Mouse (Mus musculus): ENCODE results near the gene Mxra8. TPM values are rescaled to one million over a fixed set of nuclear protein-coding genes. Genes with fewer than 3 reads are reported as not detected.

The Mxra8 gene
- total RNA-seq, 2 experiments from 2014 or later, result 46.9 to 58.4 TPM

DNA sequence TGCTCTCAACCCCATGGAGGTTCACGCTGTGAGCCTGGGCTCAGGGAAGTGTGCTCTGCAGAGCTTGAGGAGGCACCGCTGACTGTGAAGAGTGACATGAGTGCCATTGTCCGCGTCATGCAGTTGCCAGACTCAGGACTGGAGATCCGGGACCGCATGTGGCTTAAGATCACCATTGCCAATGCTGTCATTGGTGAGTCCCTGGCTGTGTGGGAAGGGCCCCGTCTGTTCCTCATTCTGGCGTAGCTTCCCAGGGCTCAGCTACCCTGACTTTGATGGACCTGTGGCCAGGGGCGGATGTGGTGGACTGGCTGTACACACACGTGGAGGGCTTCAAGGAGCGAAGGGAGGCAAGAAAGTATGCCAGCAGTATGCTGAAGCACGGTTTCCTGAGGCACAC lies 16.6 kb downstream of the Mxra8 start:
- DNase-seq, result no peak
- intact Hi-C loops (cut with DNase I), result no loop called here

DNA sequence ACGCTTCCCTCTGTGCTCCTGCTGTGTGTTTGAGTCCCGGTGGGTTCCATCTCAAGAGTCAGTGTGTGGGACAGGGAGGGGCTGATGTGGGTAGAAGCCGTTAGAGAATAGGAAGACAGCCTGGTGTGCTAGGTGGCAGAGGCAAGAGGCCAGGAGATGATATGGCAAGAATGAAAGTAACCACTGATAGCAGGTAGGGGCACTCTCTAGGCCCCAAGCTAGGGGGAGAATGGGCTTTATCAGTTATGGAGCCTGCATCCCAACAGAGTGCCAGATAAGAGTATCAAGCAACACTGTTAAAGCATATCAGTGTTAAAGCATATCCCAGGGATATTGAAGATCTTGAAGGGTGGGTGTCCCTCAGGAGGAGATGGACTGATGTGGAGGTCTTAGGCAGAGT lies 17.4 kb downstream of the Mxra8 start:
- no peak for DNase-seq
- intact Hi-C loops (cut with DNase I), result no loop called here

DNA sequence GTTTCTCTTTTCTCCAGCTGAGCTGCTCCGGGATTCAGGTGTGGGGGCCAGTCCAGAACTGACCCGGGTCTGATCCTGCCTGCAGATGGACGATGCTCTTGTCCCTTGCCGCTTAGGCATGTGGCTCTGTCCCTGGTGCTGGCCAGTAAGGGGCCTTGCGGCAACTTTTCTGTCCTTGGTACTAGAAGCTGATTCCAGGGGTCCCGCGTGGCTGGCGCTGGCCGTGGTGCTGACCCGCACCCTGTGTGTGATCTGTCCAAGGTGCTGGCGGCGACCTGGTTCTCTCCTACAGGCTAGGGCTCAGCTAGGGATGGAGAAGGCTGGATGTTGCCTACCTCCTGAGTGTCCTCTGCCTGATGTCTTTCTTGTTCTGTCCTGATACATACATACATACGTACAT lies 19.8 kb downstream of the Mxra8 start:
- intact Hi-C loops (cut with DNase I), result no loop called here
- peak; percentile 61 to 67 for DNase-seq

DNA sequence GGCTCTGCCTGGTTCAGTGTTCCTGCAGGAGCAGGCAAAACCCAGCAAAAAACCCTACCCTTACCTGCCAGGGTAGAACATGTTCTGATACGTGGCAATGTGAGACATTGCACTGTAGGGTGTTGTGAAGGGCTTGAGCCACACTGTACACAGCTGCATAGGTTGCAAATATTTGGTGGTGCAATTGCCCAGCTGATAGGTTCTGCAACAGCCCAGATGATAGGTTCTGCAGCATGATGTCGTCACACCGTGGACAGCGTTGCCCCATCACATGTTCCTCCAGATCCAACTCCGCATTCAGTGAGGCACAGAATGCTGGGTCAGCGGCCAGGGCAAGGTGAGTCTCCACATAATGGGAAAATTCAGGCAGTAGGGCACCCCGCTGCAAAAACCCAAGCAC lies 22.3 kb downstream of the Mxra8 start:
- intact Hi-C loops (cut with DNase I), result no loop called here
- DNase-seq, result no peak

DNA sequence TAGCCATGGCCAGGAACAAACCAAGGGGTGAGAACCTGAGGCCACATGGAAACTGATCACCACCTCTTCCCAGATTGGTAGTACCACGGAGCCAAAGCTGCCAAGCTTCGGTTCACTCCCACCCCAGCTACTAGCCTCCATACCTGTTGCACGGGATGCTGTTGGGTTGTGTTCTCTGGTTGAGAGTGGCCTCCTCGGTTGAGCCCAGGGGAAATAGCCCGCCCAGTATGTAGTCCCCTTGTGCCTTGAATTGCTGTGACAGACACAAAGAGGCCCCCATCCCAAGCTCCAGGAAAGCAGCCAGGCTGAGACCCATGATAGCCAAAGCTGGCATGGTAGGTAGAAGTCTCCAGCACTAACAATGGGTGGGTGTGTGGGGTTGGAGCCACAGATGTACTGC lies 23.5 kb downstream of the Mxra8 start, which contains the start of gene Tas1r3:
TSS of gene Tas1r3 (minus strand) at position 362 of the 400 bp plus-strand sequence.
- DNase-seq, result no peak
- intact Hi-C loops (cut with DNase I), result no loop called here

DNA sequence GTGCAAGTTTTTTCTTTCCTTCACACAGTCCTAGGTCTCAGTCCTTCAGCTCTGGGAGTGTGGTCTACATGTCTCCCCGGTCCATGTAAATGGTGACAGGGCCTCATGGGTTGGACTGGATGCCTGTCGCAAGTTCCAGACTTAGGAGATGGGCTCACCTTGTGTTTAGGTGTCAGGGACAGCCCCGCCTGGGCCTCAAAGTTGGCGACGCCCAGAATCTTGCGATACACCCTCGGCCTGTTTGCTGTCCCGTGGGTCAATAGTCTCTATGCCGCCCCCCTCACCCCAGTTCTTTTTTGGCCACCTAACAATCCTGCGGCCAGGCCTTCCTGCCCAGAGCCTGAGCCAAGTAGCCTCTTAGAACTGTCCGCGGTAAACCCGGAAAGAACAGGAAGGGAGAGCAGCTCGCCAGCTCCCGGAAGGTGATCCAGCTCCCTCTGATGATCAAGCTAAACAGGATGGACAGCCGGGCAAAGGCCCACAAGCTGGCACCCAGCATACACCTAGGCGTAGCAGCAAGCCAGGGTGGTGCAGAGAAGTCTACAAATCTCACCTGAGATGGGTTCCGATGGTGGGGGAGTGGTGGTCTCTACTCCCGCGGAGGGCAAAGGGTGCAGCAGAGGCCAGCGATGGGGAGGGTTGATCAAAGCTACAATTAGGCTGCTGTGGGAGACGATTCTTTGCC lies 29.3 kb downstream of the Mxra8 start:
- DNase-seq, result peak in 1 of 2 experiments; percentile 36
- intact Hi-C loops (cut with DNase I), result loop anchor here (2.0 kb wide), 1 partner anchor 24 kb away; no protein-coding TSS in a partner anchor

DNA sequence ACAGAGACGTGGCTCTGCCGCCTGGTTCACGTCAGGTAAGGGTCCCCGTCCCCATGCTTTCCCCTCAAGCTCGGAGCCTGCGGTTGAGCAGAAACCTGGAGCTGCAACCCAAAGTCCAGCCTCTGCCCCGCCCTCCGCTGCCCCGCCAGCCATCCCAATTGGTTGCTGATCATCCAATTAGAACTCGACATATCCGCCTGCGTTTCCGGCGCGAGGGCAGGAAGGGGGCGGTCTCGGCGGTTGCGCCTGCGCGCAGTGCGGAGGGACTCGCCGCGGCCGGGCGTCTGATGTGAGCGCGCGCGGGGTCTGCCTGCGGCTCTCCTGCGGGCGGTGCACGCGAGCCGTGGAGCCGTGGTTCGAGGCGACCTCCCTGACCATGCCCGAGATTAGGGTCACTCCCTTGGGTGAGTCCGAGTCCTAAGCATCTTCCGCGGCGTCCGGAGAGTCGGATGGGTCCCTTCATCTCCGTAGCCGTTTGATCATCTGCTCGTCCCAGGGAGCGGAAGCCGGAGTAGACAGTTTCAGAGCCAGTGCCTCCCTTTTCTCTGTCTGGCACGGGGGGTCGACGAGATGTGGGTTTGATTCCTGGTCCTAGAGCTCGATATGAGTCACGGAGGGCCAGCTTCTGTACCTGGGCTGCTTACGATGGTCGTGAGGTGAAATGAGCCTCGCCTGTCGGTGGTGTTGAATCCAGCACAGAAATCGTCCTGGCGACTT lies 30.0 kb downstream of the Mxra8 start, which contains the start of the genes Cptp and Ints11:
TSS of gene Cptp (minus strand) at position 124 of the 717 bp plus-strand sequence.
TSS of gene Ints11 (plus strand) at position 230 of the 717 bp plus-strand sequence.
- DNase-seq, result peak; percentile 98
- intact Hi-C loops (cut with DNase I), result loop anchor here (2.0 kb wide), 2 partner anchors 23 to 73 kb away; partner anchors contain the start of gene Ube2j2

DNA sequence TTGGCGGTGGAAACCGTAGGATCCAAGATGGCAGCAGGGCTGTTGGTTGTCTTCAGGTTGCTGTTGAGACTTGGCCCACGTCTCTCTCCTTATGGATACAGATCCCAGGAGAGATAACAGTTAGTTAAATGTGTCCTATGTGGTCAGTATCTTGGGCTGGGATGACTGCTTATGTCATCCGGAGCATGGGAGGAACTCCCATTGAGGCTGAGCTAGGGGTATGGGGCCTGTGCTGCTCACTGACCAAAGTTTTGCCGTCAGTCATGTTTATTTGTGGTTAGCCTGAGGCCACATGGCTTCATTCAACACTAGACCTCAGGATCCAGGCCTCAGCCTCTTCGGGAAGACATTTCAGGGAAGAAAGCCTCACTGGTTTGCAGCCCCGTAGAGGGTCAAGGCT lies 31.9 kb downstream of the Mxra8 start:
- intact Hi-C loops (cut with DNase I), result loop anchor here (2.0 kb wide), 1 partner anchor 71 kb away; the partner anchor contains the start of gene Ube2j2

DNA sequence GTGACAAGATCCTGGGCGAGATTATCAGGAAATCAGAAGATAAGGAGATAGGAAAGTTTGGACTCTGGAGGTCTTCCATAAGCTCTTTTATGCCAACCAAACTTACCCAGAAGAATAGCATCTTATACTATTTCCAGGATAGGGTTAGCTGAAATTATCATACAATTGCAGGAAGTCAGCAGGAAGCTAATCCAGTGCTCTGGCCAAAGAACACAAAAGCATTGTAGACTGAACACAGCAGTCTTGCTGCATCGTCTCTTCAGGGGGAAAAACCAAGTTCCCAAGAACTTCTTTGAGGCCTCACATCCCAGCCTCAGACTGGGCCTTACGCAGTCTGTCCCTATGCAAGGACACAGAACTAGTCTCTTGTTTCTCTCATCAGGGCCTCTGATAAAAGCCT lies 44.1 kb downstream of the Mxra8 start:
- no peak for DNase-seq
- intact Hi-C loops (cut with DNase I), result no loop called here

More for the DNA sequence above, 31.9 kb downstream of the Mxra8 start:
- DNase-seq, result no peak

DNA sequence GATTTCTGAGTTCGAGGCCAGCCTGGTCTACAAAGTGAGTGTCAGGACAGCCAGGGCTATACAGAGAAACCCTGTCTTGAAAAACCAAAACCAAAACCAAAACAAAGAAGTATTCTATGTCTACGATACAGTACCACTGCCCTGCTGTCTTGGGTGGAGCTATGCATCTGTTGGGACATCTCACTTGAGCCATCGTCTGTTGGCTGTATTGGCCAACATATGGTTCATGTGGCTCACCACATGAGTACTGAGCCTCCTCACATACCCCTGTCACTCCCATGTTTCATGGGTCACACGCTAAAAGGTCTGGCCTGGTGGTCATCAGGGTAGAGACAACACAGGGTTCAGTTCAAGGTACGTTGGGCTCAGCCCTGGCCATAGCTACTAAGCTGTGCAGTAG lies 46.9 kb downstream of the Mxra8 start:
- intact Hi-C loops (cut with DNase I), result no loop called here
- no peak for DNase-seq

DNA sequence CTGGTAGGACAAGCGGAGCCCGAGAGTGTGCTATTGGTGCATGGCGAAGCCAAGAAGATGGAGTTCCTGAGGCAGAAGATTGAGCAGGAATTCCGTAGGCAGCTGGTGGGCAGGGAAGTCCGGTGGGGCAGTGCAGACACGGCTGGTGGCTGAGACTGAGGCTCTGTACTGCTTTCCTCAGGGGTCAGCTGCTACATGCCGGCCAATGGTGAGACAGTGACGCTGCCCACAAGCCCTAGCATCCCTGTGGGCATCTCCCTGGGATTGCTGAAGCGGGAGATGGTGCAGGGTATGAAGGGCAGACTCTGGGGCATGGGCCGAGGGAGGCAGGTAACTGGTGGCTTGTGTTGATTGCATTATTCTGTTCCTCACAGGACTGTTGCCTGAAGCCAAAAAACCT lies 48.2 kb downstream of the Mxra8 start:
- intact Hi-C loops (cut with DNase I), result no loop called here
- no peak for DNase-seq

DNA sequence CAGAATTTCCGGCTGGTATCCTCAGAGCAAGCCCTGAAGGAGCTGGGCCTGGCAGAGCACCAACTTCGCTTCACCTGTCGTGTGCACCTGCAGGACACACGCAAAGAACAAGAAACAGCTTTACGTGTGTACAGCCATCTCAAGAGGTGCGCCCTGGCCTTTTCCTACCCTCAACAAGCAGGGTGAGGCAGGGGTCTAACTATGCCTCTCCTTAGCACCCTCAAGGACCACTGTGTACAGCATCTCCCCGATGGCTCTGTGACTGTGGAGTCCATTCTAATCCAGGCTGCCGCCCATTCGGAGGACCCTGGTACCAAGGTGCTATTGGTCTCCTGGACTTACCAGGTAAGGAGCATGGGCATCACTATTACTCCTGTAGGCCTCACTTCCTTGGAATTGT lies 48.7 kb downstream of the Mxra8 start:
- intact Hi-C loops (cut with DNase I), result no loop called here
- DNase-seq, result no peak

DNA sequence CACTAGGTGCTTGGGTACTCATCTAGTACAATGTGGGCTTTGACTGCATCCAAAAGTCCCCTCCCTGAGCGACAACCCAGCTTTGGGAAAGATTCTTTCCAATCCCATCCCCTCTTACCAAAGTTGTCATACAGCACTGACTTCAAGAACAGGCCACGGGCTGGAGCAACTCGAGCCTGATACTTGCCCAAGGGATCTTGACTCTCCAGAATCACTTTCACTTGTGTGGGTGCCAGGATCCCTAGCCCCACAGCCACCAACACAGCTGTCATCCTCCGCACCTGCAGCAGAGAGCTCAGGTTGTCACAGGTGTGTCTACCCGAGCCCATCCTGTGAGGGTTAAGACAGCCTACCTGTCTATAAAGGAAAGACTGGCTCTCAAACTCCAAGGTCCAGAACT lies 49.8 kb downstream of the Mxra8 start:
- intact Hi-C loops (cut with DNase I), result no loop called here
- DNase-seq, result no peak

DNA sequence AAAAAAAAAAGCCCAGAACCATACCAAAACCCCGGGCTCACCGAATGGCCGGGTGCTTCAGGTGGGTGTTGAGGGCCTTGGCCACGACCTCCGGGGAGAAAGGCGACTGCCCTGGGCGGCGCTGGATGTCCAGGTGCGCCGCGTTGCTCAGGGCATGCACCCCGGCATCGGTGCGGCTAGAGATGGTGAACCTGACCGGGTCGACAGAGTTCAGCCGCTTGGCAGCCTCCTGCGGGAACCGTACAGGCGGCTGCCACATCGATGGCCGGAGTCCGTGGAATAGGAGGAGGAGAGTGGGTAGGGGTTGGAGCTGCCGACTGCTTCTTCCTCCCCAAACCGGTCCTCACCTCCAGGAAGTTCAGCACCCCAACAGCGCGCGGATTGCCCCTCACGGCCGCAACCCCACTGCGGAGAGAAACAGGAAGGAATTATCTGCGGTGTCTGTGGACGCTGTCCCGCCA lies 51.6 kb downstream of the Mxra8 start:
- DNase-seq, result peak in 1 of 2 experiments; percentile 17
- intact Hi-C loops (cut with DNase I), result no loop called here

DNA sequence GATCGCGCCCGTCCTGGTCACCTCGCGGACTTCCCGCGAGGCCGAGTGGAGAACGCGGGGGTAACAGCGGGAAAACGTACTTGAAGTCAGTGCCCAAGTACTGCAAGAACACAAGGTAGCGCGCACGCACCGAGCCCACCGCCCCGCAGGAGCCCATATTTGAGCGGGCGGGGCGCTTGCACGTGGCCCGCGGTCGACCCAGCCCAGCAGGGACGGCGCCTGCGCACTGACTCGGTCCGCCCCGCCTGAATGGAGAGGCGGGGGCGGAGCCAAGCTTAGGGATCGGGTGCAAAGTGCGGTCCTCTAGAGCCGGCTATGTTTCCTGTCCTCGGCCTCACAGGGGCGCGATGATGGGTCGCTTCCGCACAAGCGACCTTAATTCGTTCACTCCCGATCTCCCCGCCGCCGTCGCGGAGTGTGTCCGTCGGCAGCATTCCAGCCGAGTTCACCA lies 52.1 kb downstream of the Mxra8 start, which contains the start of the genes Pusl1 and Acap3:
TSS of gene Pusl1 (minus strand) at position 231 of the 451 bp plus-strand sequence.
TSS of gene Acap3 (plus strand) at position 272 of the 451 bp plus-strand sequence.
- DNase-seq, result peak; percentile 99
- intact Hi-C loops (cut with DNase I), result loop anchor here (2.0 kb wide), 1 partner anchor 23 kb away; the partner anchor contains the start of genes Cptp and Ints11

DNA sequence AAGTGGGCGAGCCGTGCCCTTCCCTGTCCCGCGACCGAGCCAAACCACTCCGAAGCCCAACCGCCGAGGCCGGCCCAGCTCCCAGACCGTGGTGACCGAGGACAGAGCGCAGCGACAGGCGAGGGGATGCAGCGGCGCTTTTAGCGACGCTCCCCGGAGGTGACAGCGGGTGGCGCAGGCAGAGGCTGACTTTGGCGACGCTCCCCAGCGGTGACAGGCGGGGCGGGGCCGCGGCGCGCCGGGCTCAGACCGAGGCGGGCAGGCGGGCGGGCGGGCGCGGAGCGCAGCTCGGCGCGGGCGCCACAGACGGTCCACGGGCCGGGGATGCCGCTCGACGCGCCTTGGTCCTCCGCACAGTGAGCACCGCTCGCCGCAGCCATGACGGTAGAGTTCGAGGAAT lies 52.5 kb downstream of the Mxra8 start:
- DNase-seq, result peak; percentile 89 to 91
- intact Hi-C loops (cut with DNase I), result loop anchor here (2.0 kb wide), 1 partner anchor 23 kb away; the partner anchor contains the start of genes Cptp and Ints11

DNA sequence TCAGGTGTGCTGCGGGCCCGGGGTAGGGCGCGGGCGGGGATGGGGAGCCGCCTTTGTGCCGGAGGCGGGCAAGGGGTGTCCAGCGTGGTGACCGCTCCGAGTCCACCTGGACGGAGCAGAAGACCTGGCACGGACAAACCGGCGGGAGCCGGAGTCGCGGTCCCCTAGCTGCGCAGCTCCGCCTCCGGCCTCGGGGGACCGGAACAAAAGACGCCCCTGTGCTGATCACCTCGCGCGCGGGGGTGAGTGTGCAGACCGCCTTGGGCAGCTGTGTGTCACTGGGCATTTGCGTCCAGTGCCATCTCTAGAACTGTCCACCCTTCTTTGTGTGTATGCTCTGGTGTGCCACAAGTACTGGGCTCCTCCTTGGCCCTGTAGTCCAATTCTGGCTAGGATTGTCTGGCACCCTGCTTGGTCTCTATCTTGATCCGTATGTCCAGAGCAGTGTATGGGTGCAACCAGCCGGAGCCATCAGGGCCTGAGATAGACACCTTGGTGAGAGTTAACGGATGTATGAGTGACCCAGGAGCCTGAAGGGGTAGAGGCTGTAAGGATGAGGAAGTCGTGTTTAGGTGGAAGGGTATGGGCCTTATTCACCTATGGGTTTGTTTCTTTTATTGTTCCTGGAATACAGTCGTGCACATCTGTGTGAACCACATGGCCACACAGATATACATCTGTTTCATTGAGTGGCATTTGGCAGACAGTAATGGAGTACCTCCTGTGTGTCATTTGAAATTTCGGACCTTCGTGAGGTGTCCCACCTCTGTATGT lies 53.1 kb downstream of the Mxra8 start:
- intact Hi-C loops (cut with DNase I), result loop anchor here (2.0 kb wide), 1 partner anchor 24 kb away; the partner anchor contains the start of genes Cptp and Ints11
- peak; percentile 47 to 56 for DNase-seq

DNA sequence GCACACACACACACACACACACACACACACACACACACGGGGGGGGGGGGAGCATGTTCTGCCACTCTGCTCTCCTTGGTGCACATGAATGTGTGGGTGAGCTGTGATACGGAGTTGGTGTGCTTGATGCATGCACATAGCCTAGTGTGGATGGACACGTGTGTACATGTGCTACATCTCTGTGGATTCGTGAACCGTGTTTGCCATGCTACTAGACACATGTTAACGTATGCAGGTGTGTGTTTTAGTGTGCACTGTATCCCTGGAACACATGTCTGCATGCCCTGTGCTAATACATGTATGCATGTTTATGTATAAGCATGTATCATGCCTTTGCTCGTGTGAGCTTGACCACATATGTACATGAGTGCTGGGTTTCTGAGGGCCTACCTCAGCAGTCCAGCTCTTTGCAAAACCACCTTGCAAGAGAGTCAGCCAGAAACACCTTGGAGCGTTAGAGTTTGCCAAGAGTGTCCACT lies 53.8 kb downstream of the Mxra8 start:
- DNase-seq, result no peak
- intact Hi-C loops (cut with DNase I), result loop anchor here (2.0 kb wide), 1 partner anchor 24 kb away; the partner anchor contains the start of genes Cptp and Ints11
